Mouse (Mus musculus) neural tube, embryonic 14.5 days (tissue): ENCODE results near the gene Dctn2. TPM values are rescaled to one million over a fixed set of nuclear protein-coding genes. Genes with fewer than 3 reads are reported as not detected.

Source experiments
- polyA plus RNA-seq: library from polyadenylated mRNA; unstranded; fragments of >200 nt; fragmentation: Nextera tagmentation; extraction: Ambion mirVana; gene quantifications from 2 replicates; pipeline ENCODE4 v1.2.1, GENCODE M21; 2014

Dctn2 gene
- polyA plus RNA-seq, 1 experiment from 2014 or later = 298 TPM

Other genes starting within 250 kb of the Dctn2 start
- 60.1 and 64.6 TPM in 2 replicates for gene Tsfm, start 235.5 kb upstream of the Dctn2 start, polyA plus RNA-seq
- gene Mettl1, start 225.0 kb upstream of the Dctn2 start, polyA plus RNA-seq = 24.1 and 24.6 TPM in 2 replicates
- gene Eef1akmt3, start 224.9 kb upstream of the Dctn2 start, polyA plus RNA-seq = 0.15 and 0.21 TPM in 2 replicates
- 0.14 TPM in 1 of 2 replicates, not detected in the other for gene Cyp27b1, start 218.1 kb upstream of the Dctn2 start, polyA plus RNA-seq
- gene March9, start 206.2 kb upstream of the Dctn2 start, polyA plus RNA-seq = 9.7 and 13.2 TPM in 2 replicates
- 657 and 756 TPM in 2 replicates for gene Cdk4, start 202.8 kb upstream of the Dctn2 start, polyA plus RNA-seq
- gene Tspan31, start 196.1 kb upstream of the Dctn2 start, polyA plus RNA-seq = 91.1 and 93.6 TPM in 2 replicates
- gene Agap2, start 191.1 kb upstream of the Dctn2 start, polyA plus RNA-seq = 4.7 and 10.6 TPM in 2 replicates
- gene Os9, start 145.2 kb upstream of the Dctn2 start, polyA plus RNA-seq = 65.7 and 92.8 TPM in 2 replicates
- gene B4galnt1, start 101.1 kb upstream of the Dctn2 start, polyA plus RNA-seq = 79.3 and 93.4 TPM in 2 replicates
- 0.80 and 1.3 TPM in 2 replicates for gene Slc26a10, start 85.7 kb upstream of the Dctn2 start, polyA plus RNA-seq
- gene Arhgef25, start 76.3 kb upstream of the Dctn2 start, polyA plus RNA-seq = 24.2 and 31.0 TPM in 2 replicates
- gene Dtx3, start 70.6 kb upstream of the Dctn2 start, polyA plus RNA-seq = 224 and 231 TPM in 2 replicates
- 15.5 and 18.1 TPM in 2 replicates for gene Pip4k2c, start 54.8 kb upstream of the Dctn2 start, polyA plus RNA-seq
- gene Kif5a, start 3.0 kb upstream of the Dctn2 start, polyA plus RNA-seq = 117 and 147 TPM in 2 replicates
- 16.1 and 17.4 TPM in 2 replicates for gene Mbd6, start 22.6 kb downstream of the Dctn2 start, polyA plus RNA-seq
- 117 and 123 TPM in 2 replicates for gene Mars, start 45.4 kb downstream of the Dctn2 start, polyA plus RNA-seq
- gene Arhgap9, start 55.6 kb downstream of the Dctn2 start, polyA plus RNA-seq = 0.42 and 1.1 TPM in 2 replicates
- gene Gli1, start 75.6 kb downstream of the Dctn2 start, polyA plus RNA-seq = 0.87 and 1.5 TPM in 2 replicates
- gene Inhbe, start 88.0 kb downstream of the Dctn2 start, polyA plus RNA-seq = 0.05 and 0.09 TPM in 2 replicates
- gene Inhbc, start 104.1 kb downstream of the Dctn2 start, polyA plus RNA-seq = not detected in 2 replicates
- gene R3hdm2, start 114.0 kb downstream of the Dctn2 start, polyA plus RNA-seq = 35.9 and 36.2 TPM in 2 replicates
- 0.31 TPM in 1 of 2 replicates, not detected in the other for gene Stac3, start 235.3 kb downstream of the Dctn2 start, polyA plus RNA-seq
- gene Ndufa4l2, start 248.6 kb downstream of the Dctn2 start, polyA plus RNA-seq = 9.7 and 13.5 TPM in 2 replicates